In the genomic region with DNA sequence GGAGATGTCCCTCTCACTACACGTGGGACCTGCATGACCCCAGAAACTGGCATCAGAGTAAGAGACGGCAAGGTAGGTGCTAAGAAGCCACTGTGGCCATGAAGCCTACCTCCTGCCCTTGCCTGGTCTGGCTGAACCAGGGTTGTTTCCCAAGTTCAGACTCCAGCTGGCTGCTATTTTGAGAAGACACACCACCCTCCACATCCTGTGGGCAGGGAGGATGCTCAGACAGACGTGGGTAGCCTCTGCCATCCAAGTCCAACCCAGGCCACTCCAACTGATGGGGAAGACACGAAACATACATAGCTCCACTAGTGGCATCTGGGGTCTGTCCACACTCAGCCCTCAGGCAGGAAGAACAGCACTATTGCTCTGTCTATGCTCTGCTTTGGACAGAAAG, we compare ENCODE assay signal across 12 mouse cellular contexts. TPM values are rescaled to one million over a fixed set of nuclear protein-coding genes. Genes with fewer than 3 reads are reported as not detected.
DNase-seq lines count a peak whose midpoint lies in the region; ATAC-seq and TF ChIP-seq lines count a peak whose summit lies in the region.
"Had no signal": no experiment of that assay in that cellular context is flagged by ENCODE, and none has a peak within 500 bp of the region (broad histone marks: within the 10 kb centered on the region; RNA-seq: fewer than 3 reads in every experiment).

No protein-coding gene starts in this region.

- no peaks in the 10 kb centered on the region for H3K27me3 ChIP-seq in heart, embryonic 13.5 days (replicated peaks)
- no peaks in the 10 kb centered on the region for H3K27me3 ChIP-seq in embryonic facial prominence, embryonic 15.5 days
- no peaks in the 10 kb centered on the region for H3K27me3 ChIP-seq in forebrain, embryonic 10.5 days (ENCODE audit: poor library complexity, severe bottlenecking)
- H3K27me3 ChIP-seq: limb, embryonic 15.5 days had no signal

- no peak overlapping the region for H3K4me2 ChIP-seq in heart, embryonic 13.5 days
- no peak overlapping the region for H3K4me2 ChIP-seq in embryonic facial prominence, embryonic 15.5 days (replicated peaks)
- H3K4me2 ChIP-seq: limb, embryonic 15.5 days had no signal

- H3K27ac ChIP-seq in heart, embryonic 13.5 days (replicated peaks), result peak overlapping the region; percentile 72; the same call in 1 of the 2 replicates
- peak overlapping the region; percentile 19; the same call in 1 of the 2 replicates for H3K27ac ChIP-seq in left cerebral cortex, adult 2 months
- H3K27ac ChIP-seq in embryonic facial prominence, embryonic 15.5 days (replicated peaks), result peak overlapping the region; percentile 69; the same call in 1 of the 2 replicates
- H3K27ac ChIP-seq in forebrain, embryonic 10.5 days, result no peak overlapping the region
- H3K27ac ChIP-seq: limb, embryonic 15.5 days had no signal

- H3K9ac ChIP-seq in heart, embryonic 13.5 days, result no peak overlapping the region
- H3K9ac ChIP-seq in embryonic facial prominence, embryonic 15.5 days, result no peak overlapping the region
- H3K9ac ChIP-seq: limb, embryonic 15.5 days had no signal

- DNase-seq in heart, postnatal 25 days (ENCODE audit: low spot score), result no peak
- DNase-seq in left cerebral cortex, adult 2 months (ENCODE audit: extremely low spot score in 1 of 2, low spot score in 2 of 2), result no peak
- no peak for DNase-seq in left cerebral cortex, postnatal 36 days (ENCODE audit: low spot score in 2 of 2)
- peak; percentile 66 for DNase-seq in 416B (ENCODE audit: low read depth)
- DNase-seq in thymus, adult 18-20 months, result no peak
- DNase-seq in forebrain, embryonic 10.5 days (ENCODE audit: extremely low spot score, low spot score), result no peak

- ATAC-seq in heart, embryonic 13.5 days (ENCODE audit: extremely low read depth, insufficient number of reproducible peaks, low FRiP score, low TSS enrichment), result no peak
- no peak for ATAC-seq in embryonic facial prominence, embryonic 15.5 days (ENCODE audit: insufficient number of reproducible peaks, low FRiP score, low TSS enrichment, low read depth)

- peaks cover 58% of the 10 kb centered on the region for H3K4me1 ChIP-seq in heart, embryonic 13.5 days
- peaks cover 47% of the 10 kb centered on the region for H3K4me1 ChIP-seq in embryonic facial prominence, embryonic 15.5 days
- peaks cover 64% of the 10 kb centered on the region for H3K4me1 ChIP-seq in forebrain, embryonic 10.5 days

- no peak overlapping the region for H3K4me3 ChIP-seq in heart, embryonic 13.5 days
- H3K4me3 ChIP-seq in left cerebral cortex, adult 2 months, result no peak overlapping the region
- no peak overlapping the region for H3K4me3 ChIP-seq in embryonic facial prominence, embryonic 15.5 days (replicated peaks)
- H3K4me3 ChIP-seq in forebrain, embryonic 10.5 days, result no peak overlapping the region
- H3K4me3 ChIP-seq: limb, embryonic 15.5 days had no signal

- no peak for TF ChIP-seq CTCF in left cerebral cortex, adult 2 months (IDR thresholded peaks at IDR 0.05)

- H3K36me3 ChIP-seq in heart, embryonic 13.5 days, result no peaks in the 10 kb centered on the region
- H3K36me3 ChIP-seq in embryonic facial prominence, embryonic 15.5 days, result no peaks in the 10 kb centered on the region
- no peaks in the 10 kb centered on the region for H3K36me3 ChIP-seq in forebrain, embryonic 10.5 days (replicated peaks)
- H3K36me3 ChIP-seq: limb, embryonic 15.5 days had no signal

- H3K9me3 ChIP-seq in heart, embryonic 13.5 days, result no peaks in the 10 kb centered on the region
- H3K9me3 ChIP-seq in embryonic facial prominence, embryonic 15.5 days (replicated peaks), result no peaks in the 10 kb centered on the region
- H3K9me3 ChIP-seq in forebrain, embryonic 10.5 days, result no peaks in the 10 kb centered on the region
- H3K9me3 ChIP-seq: limb, embryonic 15.5 days had no signal

- intact Hi-C loops in heart, postnatal 25 days (cut with DNase I), result loop anchor here (2.0 kb wide), 1 partner anchor 17 kb away; no protein-coding TSS in a partner anchor
- intact Hi-C loops in left cerebral cortex, adult 2 months (cut with DNase I), result loop anchor here (5.0 kb wide), 2 partner anchors 77 to 92 kb away; no protein-coding TSS in a partner anchor
- intact Hi-C loops in left cerebral cortex, postnatal 36 days (cut with DNase I), result no loop called here

- WGBS in heart, embryonic 13.5 days, result 51% methylated on average over 4 of the region's 4 CpGs
- WGBS in embryonic facial prominence, embryonic 15.5 days, result 52% methylated on average over 4 of the region's 4 CpGs
- WGBS in forebrain, embryonic 10.5 days, result 76% methylated on average over 4 of the region's 4 CpGs

RNA-seq across cellular contexts. Expression of a gene that starts 19.7 kb away (rescaled TPM):
- polyA plus RNA-seq in heart, embryonic 13.5 days (2015; fragmentation: Nextera tagmentation; extraction: Ambion mirVana), result 1.9 and 2.4 TPM in 2 replicates
- total RNA-seq in heart, postnatal 25 days (2021), result 10 to 100 TPM in 1 of 2 experiments, 1 to 10 TPM in 1; 9.2 to 12.9 TPM
- total RNA-seq in left cerebral cortex, adult 2 months (2021), result 10 to 100 TPM; 68.2 to 70.6 TPM
- 10 to 100 TPM; 53.6 to 69.9 TPM for total RNA-seq in left cerebral cortex, postnatal 36 days (2021)
- 11.8 and 12.0 TPM in 2 replicates for polyA plus RNA-seq in embryonic facial prominence, embryonic 15.5 days (2015; fragmentation: Nextera tagmentation; extraction: Ambion mirVana)
- polyA plus RNA-seq in forebrain, embryonic 10.5 days (2016; fragmentation: Nextera tagmentation; extraction: Ambion mirVana), result 2.0 and 3.0 TPM in 2 replicates

RNA-seq across cellular contexts. Expression of a gene that starts 28.8 kb away (rescaled TPM):
- polyA plus RNA-seq in heart, embryonic 13.5 days (2015; fragmentation: Nextera tagmentation; extraction: Ambion mirVana), result 82.3 and 88.2 TPM in 2 replicates
- 10 to 100 TPM; 40.9 to 42.8 TPM for total RNA-seq in heart, postnatal 25 days (2021)
- 10 to 100 TPM; 53.2 to 55.0 TPM for total RNA-seq in left cerebral cortex, adult 2 months (2021)
- total RNA-seq in left cerebral cortex, postnatal 36 days (2021), result 10 to 100 TPM; 42.8 to 50.2 TPM
- polyA plus RNA-seq in embryonic facial prominence, embryonic 15.5 days (2015; fragmentation: Nextera tagmentation; extraction: Ambion mirVana), result 123 and 138 TPM in 2 replicates
- 248 and 256 TPM in 2 replicates for polyA plus RNA-seq in forebrain, embryonic 10.5 days (2016; fragmentation: Nextera tagmentation; extraction: Ambion mirVana)

RNA-seq across cellular contexts. Expression of a gene that starts 34.7 kb away (rescaled TPM):
- not detected in 2 replicates for polyA plus RNA-seq in heart, embryonic 13.5 days (2015; fragmentation: Nextera tagmentation; extraction: Ambion mirVana)
- under 1 TPM in 1 of 2 experiments, not detected in 1; 0.31 TPM for total RNA-seq in heart, postnatal 25 days (2021)
- total RNA-seq in left cerebral cortex, adult 2 months (2021), result under 1 TPM; 0.18 to 0.37 TPM
- total RNA-seq in left cerebral cortex, postnatal 36 days (2021), result under 1 TPM in 1 of 2 experiments, not detected in 1; 0.29 TPM
- 6.3 and 7.0 TPM in 2 replicates for polyA plus RNA-seq in embryonic facial prominence, embryonic 15.5 days (2015; fragmentation: Nextera tagmentation; extraction: Ambion mirVana)
- not detected in 2 replicates for polyA plus RNA-seq in forebrain, embryonic 10.5 days (2016; fragmentation: Nextera tagmentation; extraction: Ambion mirVana)
- total RNA-seq: neutrophil, adult 5-6 weeks had no signal
- polyA plus RNA-seq: heart, embryonic 14.5 days; midbrain, embryonic 14.5 days had no signal

RNA-seq across cellular contexts. Expression of a gene that starts 58.5 kb away (rescaled TPM):
- 145 and 160 TPM in 2 replicates for polyA plus RNA-seq in heart, embryonic 13.5 days (2015; fragmentation: Nextera tagmentation; extraction: Ambion mirVana)
- total RNA-seq in heart, postnatal 25 days (2021), result 10 to 100 TPM; 19.0 to 21.6 TPM
- total RNA-seq in left cerebral cortex, adult 2 months (2021), result 1 to 10 TPM in 1 of 2 experiments, under 1 TPM in 1; 0.33 to 1.2 TPM
- 1 to 10 TPM in 1 of 2 experiments, under 1 TPM in 1; 0.68 to 1.5 TPM for total RNA-seq in left cerebral cortex, postnatal 36 days (2021)
- 58.8 and 64.3 TPM in 2 replicates for polyA plus RNA-seq in embryonic facial prominence, embryonic 15.5 days (2015; fragmentation: Nextera tagmentation; extraction: Ambion mirVana)
- 10.6 and 12.5 TPM in 2 replicates for polyA plus RNA-seq in forebrain, embryonic 10.5 days (2016; fragmentation: Nextera tagmentation; extraction: Ambion mirVana)
- total RNA-seq: neutrophil, adult 5-6 weeks had no signal
